Mouse (Mus musculus): ENCODE data around the gene Fgfr2. TPM values are rescaled to one million over a fixed set of nuclear protein-coding genes. Genes with fewer than 3 reads are reported as not detected.

The Fgfr2 gene
- polyA plus RNA-seq, 1 experiment from 2014 or later = 121 TPM

DNA sequence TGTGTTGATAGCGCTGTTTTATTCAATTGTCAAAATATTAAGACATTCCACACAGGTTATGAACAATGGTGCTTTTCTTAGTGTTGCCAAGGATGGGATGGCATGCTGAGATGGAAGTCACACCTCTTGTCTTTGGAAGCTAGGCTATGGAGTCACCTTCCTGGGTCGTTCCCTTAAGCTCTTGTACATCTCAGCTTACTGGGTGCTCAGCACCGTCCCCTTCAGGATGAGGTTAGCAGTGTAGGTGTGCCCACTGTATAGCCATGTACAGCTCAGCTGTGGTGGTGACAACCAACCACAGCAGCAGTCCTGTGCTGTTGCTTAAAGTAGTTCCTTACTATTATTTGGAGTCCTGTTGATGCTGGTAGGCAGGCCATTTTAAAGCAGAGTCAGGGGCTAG, 2140.3 kb downstream of the Fgfr2 start:
- WGBS = 67% methylated on average over 3 of the region's 3 CpGs
- Histone ChIP-seq H3K4me1 (peaks cover 12% of the 10 kb centered on the region), H3K27me3 (no peaks in the 10 kb centered on the region), H3K27ac (0 out of 2 replicates have a peak overlapping the region, but pooled peaks have one; percentile 30), H3K9me3 (no peaks in the 10 kb centered on the region), H3K36me3 (no peaks in the 10 kb centered on the region), H3K9ac (no peak overlapping the region), H3K4me2 (replicated peaks) (no peak overlapping the region), H3K4me3 (no peak overlapping the region)
- no peak for ATAC-seq (ENCODE audit: insufficient number of reproducible peaks, insufficient read depth, low FRiP score, low TSS enrichment)

DNA sequence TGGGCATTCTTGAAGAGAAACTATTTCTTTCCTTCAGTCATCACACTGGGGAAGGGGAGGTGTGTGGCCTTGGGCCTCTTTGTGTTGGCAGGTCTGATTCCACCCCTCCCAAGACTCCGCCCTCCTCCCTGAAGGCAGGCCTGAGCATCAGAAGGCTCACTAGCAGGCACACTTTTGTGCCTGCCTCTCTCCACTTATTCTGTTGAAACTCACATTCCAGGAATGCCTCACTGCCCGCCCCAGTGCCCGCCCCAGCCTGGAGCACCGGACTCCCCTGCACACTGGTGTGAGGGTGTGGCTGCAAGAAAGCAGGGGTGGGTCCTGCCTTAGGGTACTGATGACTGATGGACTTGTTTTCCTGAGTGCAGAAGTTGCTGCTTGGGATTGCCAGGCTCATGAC, 2140.8 kb downstream of the Fgfr2 start:
- peak; percentile 81; the same call in 1 of the 2 replicates for ATAC-seq (ENCODE audit: insufficient number of reproducible peaks, insufficient read depth, low FRiP score, low TSS enrichment)
- no peaks in the 10 kb centered on the region for H3K27me3 ChIP-seq
- no peaks in the 10 kb centered on the region for H3K9me3 ChIP-seq
- 24% methylated on average over 4 of the region's 4 CpGs for WGBS
- 0 out of 2 replicates have a peak overlapping the region, but pooled peaks have one; percentile 30 for H3K27ac ChIP-seq
- H3K4me3 ChIP-seq = no peak overlapping the region
- no peak overlapping the region for H3K4me2 ChIP-seq (replicated peaks)
- peaks cover 15% of the 10 kb centered on the region for H3K4me1 ChIP-seq
- no peak overlapping the region for H3K9ac ChIP-seq
- H3K36me3 ChIP-seq = no peaks in the 10 kb centered on the region

DNA sequence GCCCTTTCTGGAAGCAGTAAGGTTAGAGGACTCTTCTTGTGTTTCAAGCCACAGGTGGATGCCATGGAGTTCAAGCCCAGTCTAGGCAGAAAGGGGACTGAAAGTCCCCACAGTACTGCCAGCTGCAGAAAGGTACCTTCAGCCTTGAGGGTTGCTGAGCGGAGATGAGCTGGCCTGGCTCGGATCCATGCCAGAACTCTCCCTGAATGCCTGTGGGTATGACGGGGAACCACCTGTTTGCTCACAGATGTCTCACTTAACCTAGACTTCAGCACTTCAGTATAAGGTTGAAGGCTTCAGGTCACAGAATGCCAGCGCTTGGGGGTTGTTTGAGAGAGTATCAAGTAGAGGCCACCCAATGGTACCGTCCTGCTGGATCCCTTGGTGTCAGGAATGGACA, 2143.0 kb downstream of the Fgfr2 start:
- Histone ChIP-seq H3K36me3 (no peaks in the 10 kb centered on the region), H3K4me3 (no peak overlapping the region), H3K9ac (no peak overlapping the region), H3K27ac (no peak overlapping the region), H3K4me2 (replicated peaks) (no peak overlapping the region), H3K9me3 (no peaks in the 10 kb centered on the region), H3K4me1 (peaks cover 26% of the 10 kb centered on the region), H3K27me3 (no peaks in the 10 kb centered on the region)
- 83% methylated on average over 5 of the region's 5 CpGs for WGBS
- no peak for ATAC-seq (ENCODE audit: insufficient number of reproducible peaks, insufficient read depth, low FRiP score, low TSS enrichment)

DNA sequence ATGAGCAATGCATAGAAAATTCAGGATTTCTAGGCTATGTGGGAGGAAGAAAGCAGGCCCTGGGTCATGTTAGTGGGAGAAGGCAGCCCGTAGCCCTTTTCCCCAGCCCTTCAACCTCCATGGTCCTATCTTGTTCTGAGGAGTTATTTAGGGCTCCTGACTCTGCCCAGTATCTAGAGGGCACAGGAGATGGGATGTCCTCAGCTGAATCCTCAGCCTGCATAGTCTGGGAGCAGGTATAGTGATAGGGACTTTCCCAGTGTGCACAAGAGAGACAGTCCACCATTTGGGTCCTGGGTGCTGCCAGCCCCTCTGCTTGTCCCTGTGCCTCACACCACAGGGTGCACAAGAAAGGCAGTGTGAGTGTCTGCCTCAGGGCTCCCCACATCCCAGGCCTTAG, 2144.6 kb downstream of the Fgfr2 start:
- Histone ChIP-seq H3K27me3 (no peaks in the 10 kb centered on the region), H3K9me3 (no peaks in the 10 kb centered on the region), H3K9ac (no peak overlapping the region), H3K4me2 (replicated peaks) (no peak overlapping the region), H3K4me3 (no peak overlapping the region), H3K27ac (no peak overlapping the region), H3K36me3 (no peaks in the 10 kb centered on the region), H3K4me1 (peaks cover 26% of the 10 kb centered on the region)
- no peak for ATAC-seq (ENCODE audit: insufficient number of reproducible peaks, insufficient read depth, low FRiP score, low TSS enrichment)
- 84% methylated on average over 1 of the region's 1 CpGs for WGBS

DNA sequence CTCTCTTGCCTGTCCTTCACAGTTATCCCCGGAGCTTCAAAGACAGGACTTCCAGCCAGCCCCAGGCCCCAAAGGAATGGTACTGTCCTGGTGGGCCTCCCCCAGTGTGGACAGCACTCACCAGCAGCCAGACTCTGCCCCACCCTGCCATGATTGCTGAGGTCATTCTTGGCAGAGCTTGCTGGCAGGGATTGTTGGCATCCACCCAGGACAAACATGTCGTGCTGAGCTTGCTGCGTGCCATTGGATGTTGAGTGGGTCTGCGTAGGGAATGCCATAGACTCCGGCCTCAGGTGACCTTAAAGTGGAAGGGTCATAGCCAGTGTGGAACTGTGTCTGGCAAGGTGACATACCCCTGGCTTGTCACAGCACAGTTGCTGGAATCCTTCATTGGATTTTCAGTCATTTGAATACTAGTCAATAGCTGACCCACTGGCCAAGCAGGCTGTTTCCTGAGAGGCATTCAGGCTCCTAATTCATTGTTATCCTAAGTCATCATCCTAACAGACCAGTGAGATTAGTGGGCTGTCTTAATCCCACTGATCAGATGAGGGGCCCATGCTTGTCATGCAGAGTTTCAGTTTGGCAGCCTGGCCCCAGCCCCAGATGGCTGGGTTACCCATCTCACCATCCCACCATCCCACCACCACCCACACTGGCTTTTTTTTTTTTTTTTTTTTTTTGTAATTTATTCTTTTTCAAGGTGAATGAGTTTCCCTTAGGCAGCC, 2145.2 kb downstream of the Fgfr2 start:
- H3K4me1 ChIP-seq = peaks cover 26% of the 10 kb centered on the region
- no peak for ATAC-seq (ENCODE audit: insufficient number of reproducible peaks, insufficient read depth, low FRiP score, low TSS enrichment)
- no peak overlapping the region for H3K4me3 ChIP-seq
- no peak overlapping the region for H3K27ac ChIP-seq
- no peaks in the 10 kb centered on the region for H3K9me3 ChIP-seq
- no peaks in the 10 kb centered on the region for H3K36me3 ChIP-seq
- WGBS = 58% methylated on average over 5 of the region's 5 CpGs
- no peak overlapping the region for H3K9ac ChIP-seq
- H3K27me3 ChIP-seq = no peaks in the 10 kb centered on the region
- no peak overlapping the region for H3K4me2 ChIP-seq (replicated peaks)

DNA sequence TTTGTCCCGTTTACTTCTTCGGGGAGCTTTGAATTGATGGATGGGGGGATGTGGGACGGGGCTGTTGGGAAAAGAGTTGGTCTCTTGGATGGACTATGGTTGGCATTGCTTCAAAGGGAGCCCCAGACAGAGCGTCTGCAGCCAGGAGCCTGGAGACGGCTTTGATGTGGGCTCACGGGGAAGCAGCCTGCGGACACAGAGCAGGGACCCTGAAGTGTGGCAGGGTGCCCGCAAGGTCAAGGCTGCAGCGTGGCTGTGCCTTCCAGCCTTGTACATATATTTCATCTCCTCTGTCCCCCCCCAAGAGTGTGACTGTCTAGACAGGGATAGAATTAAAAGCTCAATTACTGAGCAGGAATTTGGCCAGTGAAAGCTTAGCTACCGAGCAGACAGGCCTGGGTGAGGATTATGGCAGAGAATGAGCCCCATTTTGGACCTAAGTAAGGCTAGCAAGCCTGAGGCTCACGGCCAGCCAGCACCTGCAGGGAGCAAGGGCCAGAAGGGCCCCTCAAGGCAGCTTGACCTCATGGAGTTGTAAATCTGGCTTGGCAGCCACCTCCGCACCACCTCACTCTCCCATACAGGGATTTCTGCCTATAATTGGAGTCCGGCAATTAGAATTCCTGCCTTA, 2146.7 kb downstream of the Fgfr2 start:
- ATAC-seq (ENCODE audit: insufficient number of reproducible peaks, insufficient read depth, low FRiP score, low TSS enrichment) = no peak
- Histone ChIP-seq H3K27me3 (no peaks in the 10 kb centered on the region), H3K4me3 (no peak overlapping the region), H3K27ac (peak overlapping the region; percentile 25; the same call in 1 of the 2 replicates), H3K36me3 (no peaks in the 10 kb centered on the region), H3K4me1 (peaks cover 19% of the 10 kb centered on the region), H3K9ac (no peak overlapping the region), H3K9me3 (no peaks in the 10 kb centered on the region), H3K4me2 (replicated peaks) (no peak overlapping the region)
- WGBS = 45% methylated on average over 13 of the region's 13 CpGs

DNA sequence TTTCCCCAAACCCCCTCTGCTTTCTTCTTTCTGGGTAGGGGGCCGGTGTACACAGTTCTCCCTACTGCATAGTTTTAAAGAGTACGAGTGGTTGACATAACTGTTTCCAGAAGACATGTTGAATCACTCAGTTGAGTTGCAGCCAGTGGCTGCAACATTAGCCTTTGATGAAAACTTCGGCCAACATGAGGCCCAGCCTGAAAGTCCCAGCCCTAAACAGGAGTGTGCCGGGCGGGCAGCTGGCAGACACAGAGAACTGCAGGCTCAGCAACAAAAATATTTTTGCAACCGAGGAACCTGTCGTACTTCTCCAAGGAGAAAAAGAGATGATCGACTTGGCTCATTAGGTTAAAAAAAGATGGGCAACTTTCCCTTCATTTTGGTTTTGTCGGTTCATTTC, 2150.4 kb downstream of the Fgfr2 start:
- ATAC-seq (ENCODE audit: insufficient number of reproducible peaks, insufficient read depth, low FRiP score, low TSS enrichment) = no peak
- H3K36me3 ChIP-seq = no peaks in the 10 kb centered on the region
- no peak overlapping the region for H3K9ac ChIP-seq
- H3K4me2 ChIP-seq (replicated peaks) = no peak overlapping the region
- H3K9me3 ChIP-seq = no peaks in the 10 kb centered on the region
- no peak overlapping the region for H3K4me3 ChIP-seq
- 73% methylated on average over 9 of the region's 9 CpGs for WGBS
- peaks cover 15% of the 10 kb centered on the region for H3K4me1 ChIP-seq
- H3K27me3 ChIP-seq = no peaks in the 10 kb centered on the region
- no peak overlapping the region for H3K27ac ChIP-seq

DNA sequence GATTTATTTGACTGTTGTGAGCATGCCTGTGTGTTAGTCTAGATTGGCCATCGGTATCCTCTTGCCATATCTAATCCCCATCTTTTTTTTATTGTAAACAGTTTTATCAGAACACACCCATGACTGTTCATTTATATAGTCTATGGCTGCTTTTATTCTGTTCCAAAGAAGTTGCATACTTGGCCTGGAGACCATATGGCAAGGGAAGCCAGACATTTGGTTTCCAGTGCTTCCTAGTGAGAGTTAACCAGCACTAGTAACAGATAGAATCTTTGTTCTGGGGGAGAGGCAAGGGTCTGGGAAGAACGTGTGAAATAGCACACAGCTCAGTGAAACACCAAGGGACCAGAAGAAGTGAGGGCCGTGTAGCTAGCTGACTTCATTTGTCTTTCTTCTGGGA, 2153.6 kb downstream of the Fgfr2 start:
- no peak overlapping the region for H3K4me3 ChIP-seq
- WGBS = 34% methylated on average over 3 of the region's 3 CpGs

DNA sequence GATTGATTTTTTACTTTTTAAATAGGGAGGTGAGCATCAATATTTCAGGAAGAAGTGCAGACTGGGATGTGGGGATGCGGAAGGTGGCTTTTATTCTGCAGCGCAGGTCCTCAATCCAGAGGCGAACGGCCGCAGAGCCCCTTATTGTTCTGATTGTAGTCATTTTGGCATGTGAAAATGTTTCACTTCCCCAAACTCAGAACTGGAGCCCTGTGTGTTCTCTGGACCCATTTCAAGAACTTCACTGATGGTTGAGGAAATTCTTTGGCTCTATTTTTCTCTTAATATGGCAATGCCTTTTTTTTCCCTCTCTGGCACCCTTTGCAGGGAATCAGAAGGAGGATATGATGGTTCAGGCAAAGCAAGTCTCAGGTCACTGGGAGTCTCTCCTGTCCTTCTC, 2154.1 kb downstream of the Fgfr2 start:
- H3K36me3 ChIP-seq = no peaks in the 10 kb centered on the region
- H3K27me3 ChIP-seq = no peaks in the 10 kb centered on the region
- no peak overlapping the region for H3K4me2 ChIP-seq (replicated peaks)
- peaks cover 29% of the 10 kb centered on the region for H3K4me1 ChIP-seq
- no peaks in the 10 kb centered on the region for H3K9me3 ChIP-seq
- no peak overlapping the region for H3K27ac ChIP-seq
- no peak for ATAC-seq (ENCODE audit: insufficient number of reproducible peaks, insufficient read depth, low FRiP score, low TSS enrichment)
- 92% methylated on average over 5 of the region's 5 CpGs for WGBS
- no peak overlapping the region for H3K9ac ChIP-seq
- no peak overlapping the region for H3K4me3 ChIP-seq

More for the DNA sequence above, 2153.6 kb downstream of the Fgfr2 start:
- no peak overlapping the region for H3K4me2 ChIP-seq (replicated peaks)
- H3K27me3 ChIP-seq = no peaks in the 10 kb centered on the region
- no peak overlapping the region for H3K9ac ChIP-seq
- H3K9me3 ChIP-seq = no peaks in the 10 kb centered on the region
- no peak overlapping the region for H3K27ac ChIP-seq
- H3K36me3 ChIP-seq = no peaks in the 10 kb centered on the region
- no peak for ATAC-seq (ENCODE audit: insufficient number of reproducible peaks, insufficient read depth, low FRiP score, low TSS enrichment)
- peaks cover 27% of the 10 kb centered on the region for H3K4me1 ChIP-seq

DNA sequence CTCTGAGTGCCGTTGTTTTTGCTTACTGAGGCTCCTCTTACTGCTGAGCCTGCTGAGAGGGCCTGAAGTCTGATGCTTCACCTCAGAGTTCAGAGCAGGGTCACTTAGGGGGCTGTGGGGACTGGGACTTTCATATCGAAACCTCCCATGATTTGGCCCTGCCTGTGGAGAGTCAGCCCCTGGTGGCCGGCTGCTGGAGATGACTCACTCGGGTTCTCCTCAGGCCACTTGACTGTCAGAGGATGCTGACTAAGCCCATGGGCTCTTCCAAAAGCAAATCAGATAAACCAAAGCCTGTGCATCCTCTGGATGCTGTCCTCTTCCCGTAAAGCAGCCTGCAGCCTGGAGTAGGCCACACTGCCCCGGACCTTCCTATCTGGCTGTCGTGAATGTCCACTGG, 2154.6 kb downstream of the Fgfr2 start:
- Histone ChIP-seq H3K9me3 (no peaks in the 10 kb centered on the region), H3K27me3 (no peaks in the 10 kb centered on the region), H3K9ac (no peak overlapping the region), H3K4me1 (peaks cover 29% of the 10 kb centered on the region), H3K4me3 (no peak overlapping the region), H3K36me3 (no peaks in the 10 kb centered on the region), H3K4me2 (replicated peaks) (no peak overlapping the region), H3K27ac (no peak overlapping the region)
- 72% methylated on average over 7 of the region's 7 CpGs for WGBS
- ATAC-seq (ENCODE audit: insufficient number of reproducible peaks, insufficient read depth, low FRiP score, low TSS enrichment) = no peak

DNA sequence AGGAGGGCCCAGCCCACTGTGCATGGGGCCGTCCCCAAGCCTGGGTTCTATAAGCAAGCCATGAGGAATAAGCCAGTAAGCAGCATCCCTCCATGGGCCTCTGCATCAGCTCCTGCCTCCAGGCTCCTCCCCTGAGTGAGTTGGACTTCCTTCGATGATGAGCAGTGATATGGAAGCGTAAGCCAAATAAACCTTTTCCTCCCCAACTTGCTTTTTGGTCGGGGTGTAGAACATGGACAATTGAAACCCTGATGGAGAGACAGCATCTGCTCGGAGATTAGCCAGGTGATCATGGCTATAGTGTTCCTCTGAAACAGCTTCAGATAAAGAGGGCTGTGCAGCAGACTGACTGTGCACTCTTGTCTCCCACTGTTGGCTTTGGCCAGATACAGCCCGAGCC, 2155.2 kb downstream of the Fgfr2 start:
- no peak for ATAC-seq (ENCODE audit: insufficient number of reproducible peaks, insufficient read depth, low FRiP score, low TSS enrichment)
- 89% methylated on average over 6 of the region's 6 CpGs for WGBS
- H3K4me1 ChIP-seq = peaks cover 29% of the 10 kb centered on the region

DNA sequence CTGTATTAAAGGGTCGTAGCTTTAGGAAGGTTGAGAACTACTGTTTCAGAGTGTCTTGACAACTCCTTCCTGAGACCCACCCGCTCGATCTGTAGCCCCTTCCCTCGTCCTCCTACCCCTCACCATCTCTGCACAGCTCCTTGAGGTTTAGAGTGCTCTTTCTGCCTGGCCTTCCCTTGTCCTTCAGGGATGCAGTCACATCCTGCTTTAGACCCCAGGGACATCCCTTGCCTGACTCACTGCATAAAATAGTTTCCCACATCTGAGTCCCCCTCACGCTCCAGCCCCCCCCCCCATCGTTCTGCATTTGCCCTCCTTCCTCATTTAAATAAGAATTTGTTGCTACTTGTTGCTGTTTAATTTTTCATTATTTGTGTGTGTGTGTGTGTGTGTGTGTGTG, 2156.3 kb downstream of the Fgfr2 start:
- ATAC-seq (ENCODE audit: insufficient number of reproducible peaks, insufficient read depth, low FRiP score, low TSS enrichment) = no peak
- Histone ChIP-seq H3K4me2 (replicated peaks) (no peak overlapping the region), H3K4me1 (peaks cover 29% of the 10 kb centered on the region), H3K9ac (no peak overlapping the region), H3K36me3 (no peaks in the 10 kb centered on the region), H3K27ac (peak overlapping the region; percentile 84), H3K9me3 (no peaks in the 10 kb centered on the region), H3K4me3 (no peak overlapping the region), H3K27me3 (no peaks in the 10 kb centered on the region)
- WGBS = 53% methylated on average over 6 of the region's 6 CpGs

More for the DNA sequence above, 2155.2 kb downstream of the Fgfr2 start:
- Histone ChIP-seq H3K9ac (no peak overlapping the region), H3K9me3 (no peaks in the 10 kb centered on the region), H3K36me3 (no peaks in the 10 kb centered on the region), H3K4me2 (replicated peaks) (no peak overlapping the region), H3K27me3 (no peaks in the 10 kb centered on the region), H3K4me3 (no peak overlapping the region), H3K27ac (no peak overlapping the region)

Measured in embryonic facial prominence, embryonic 12.5 days (tissue).